Mouse (Mus musculus) retina, embryonic 14.5 days (tissue): ENCODE data around the gene Ubtd2.
A peak's percentile ranks its signal among the peaks of the same experiment; 100 is the strongest.

Experiments used
- DNase-seq: peaks from one replicate; pipeline ENCODE4 v3.0.0-alpha.2; 2015; ENCODE audit warnings: low spot score

The Ubtd2 gene

DNA sequence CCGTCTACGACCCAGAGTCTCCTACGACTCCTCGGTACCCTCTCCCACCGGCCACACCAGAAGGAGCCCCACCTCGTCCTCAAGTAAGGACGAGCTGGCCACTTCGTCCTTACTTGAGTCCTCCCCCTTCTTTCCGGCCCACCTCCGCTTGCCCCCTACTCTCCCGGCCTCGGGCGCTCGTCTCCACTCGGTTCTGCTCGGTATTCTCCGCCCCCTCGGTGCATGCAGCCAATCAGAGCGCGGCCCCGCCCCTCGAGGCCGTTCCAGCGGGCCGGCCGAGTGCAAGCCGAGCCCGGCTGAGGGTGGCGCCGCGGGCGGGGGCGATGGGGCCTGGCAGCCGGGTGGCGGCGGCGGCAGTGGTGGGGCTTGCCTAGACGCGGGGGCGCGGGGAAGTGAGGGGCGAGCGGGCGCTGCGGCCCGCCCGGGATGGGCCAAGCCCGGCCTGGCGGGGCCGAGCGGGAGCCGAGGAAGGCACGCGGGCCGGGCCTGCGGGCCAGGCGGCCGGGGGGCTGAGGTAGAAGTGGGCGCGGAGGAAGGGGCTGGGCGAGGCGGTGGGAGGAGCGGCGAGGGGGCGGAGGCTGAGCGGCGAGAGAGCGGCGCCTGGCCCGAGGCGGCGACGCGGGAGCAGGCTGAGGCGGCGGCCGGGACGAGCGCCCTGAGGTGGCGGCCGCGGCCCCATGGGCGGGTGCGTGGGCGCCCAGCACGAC, at the start of gene Ubtd2:
TSS of gene Ubtd2 (plus strand) at position 571 of the 707 bp plus-strand sequence.
- DNase-seq = peak; percentile 95

DNA sequence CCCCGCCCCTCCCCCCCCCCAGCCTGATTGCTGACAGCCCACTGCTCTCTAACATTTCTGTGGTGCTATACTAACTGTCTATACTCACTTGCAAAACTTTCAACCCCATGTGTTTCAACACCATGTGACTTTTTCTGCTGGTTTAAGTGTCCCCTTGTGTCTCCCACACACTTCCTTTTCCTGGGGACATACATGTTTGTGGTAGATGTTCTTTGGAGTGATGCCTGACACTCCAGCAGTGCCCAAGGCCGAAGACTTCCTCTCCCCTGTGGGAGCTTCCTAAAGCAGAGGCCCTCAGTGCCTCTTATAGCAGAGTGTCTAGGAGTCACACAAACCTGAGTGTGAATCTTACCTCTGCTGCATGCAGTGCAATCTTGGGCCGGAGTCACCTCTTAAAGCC, 47.3 kb upstream of the Ubtd2 start:
- no peak for DNase-seq

DNA sequence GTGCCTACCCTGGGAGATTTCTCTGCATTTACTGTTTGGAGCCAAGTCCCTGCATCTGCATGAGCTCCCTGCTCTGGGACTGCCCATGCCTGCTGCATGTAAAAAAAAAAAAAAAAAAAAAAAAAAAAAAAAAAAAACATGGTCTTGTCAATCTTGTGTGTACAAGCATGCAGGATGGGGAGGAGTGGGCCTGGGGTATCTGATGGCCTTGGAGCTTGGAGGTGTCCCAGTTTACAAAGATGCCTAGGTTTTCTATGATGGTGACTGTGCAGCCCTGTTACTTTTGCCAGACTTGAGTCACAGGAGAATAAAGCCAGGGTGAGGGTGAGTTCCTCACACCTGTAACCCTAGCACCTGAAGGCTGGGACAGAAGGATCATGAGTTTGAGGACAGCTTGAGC, 46.1 kb upstream of the Ubtd2 start:
- DNase-seq = no peak

DNA sequence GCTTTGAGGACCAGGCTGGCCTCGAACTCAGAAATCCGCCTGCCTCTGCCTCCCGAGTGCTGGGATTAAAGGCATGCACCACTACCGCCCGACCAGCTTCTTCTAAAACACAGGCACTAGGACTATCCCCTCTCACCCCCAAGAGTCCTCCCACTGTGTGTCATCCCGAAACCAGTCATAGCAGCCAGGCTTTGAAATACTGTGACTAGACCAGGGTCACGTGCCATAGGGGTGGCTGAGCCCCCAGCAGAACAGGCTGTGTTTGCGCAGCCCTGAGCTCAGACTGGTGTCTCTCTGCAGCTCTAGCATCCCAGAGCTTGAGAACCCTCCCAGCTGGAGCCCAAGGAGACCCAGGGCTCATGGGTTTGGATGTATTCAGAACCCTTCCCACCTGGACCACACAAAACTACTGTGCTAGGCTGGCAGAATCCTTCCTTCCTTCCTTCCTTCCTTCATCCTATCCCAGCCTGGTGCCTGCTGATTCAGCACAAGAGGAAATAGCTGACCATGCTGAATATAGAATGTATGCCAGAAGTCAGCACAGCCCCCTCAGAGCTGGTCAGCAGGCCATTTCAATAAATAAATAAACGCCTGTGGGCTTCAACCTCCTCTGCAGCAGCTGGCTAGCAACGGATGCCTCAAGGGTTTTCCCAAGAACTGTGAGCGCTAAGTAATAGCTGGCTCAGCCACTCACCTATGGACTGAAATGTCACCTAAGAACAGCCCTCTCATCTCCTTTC, 45.2 kb upstream of the Ubtd2 start:
- peak; percentile 15 for DNase-seq

DNA sequence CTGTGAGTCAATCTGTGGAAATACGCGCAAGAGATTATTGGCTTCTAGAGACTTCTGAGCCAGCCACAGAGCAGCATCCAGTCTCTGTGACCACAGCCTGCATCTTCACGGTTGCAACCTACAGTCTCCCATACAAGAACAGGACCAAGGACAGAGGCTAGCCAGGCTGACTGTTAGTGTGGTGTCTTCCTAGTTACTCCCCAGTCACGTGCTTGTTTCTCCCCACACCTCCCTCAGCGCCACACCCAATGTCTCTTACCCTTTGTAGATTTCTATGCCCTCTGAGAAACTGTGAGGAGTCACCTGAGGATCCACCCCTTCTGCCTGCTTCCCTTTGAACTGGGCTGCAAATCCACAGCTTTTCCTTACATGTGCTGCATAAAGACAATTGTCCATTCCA, 35.2 kb upstream of the Ubtd2 start:
- no peak for DNase-seq

DNA sequence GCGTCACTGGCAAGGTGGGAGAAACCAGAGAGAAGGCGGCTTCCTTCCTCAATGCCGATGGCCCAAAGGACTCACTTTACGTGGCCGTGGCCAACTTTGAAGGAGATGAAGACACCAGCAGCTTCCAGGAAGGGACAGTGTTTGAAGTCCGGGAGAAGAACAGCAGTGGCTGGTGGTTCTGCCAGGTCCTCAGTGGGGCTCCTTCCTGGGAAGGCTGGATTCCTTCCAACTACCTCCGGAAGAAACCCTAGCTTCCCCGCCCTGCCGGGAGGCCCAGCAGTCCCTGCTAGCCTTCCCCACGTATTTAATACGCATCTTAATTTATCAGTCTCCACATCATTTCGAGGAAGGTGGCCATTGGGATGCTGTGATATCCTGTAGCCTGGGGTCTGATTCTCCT, 31.9 kb upstream of the Ubtd2 start:
- no peak for DNase-seq

DNA sequence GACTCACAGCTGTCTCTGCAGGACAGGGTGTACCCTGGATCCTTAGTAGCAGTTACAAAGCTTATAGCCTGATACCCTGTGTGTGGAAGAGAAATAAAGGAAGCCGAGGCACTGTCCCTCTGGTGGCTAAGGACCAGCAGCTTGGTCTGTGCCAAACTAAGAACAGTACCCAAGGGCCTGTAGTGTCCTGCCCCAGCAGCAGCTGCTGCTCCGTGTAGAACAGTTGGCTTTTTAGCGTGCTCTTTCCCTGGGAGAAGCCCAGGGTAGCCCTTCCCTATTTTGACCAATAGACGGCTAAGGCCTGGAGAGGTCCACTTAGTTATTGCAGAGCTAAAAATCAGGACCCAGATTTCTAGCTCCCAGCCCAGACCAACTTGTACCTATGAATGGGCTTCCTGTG, 30.6 kb upstream of the Ubtd2 start:
- no peak for DNase-seq

DNA sequence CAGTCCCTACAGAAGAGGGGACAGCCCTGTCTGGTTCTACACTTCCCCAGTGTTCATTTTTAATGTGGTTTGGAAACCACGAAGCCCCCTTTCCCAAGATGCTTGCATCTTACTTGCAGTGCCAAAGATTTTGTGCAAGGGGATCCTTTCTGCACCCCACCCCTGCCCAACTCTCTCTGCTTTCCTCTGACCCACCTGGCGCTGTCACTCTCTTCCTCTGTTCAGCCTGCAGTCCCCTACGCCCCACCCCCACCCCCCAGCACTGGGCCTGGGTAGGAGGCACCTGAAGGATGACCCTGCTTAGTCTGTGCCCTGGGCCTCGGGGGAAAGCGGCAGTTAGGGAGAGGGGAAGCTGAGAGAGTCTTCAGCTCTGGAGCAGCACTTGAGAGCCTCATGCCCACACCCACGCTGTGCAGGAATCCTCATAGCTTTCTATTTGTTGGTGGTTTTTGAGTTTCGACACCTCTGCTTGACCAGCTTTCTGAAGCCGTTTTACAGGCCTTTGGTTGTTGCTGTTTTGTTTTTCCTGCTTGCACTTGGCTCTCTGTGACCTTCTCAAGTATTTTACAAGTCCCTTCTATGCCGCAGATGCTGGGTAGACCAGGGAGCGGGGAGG, 30.0 kb upstream of the Ubtd2 start:
- no peak for DNase-seq

DNA sequence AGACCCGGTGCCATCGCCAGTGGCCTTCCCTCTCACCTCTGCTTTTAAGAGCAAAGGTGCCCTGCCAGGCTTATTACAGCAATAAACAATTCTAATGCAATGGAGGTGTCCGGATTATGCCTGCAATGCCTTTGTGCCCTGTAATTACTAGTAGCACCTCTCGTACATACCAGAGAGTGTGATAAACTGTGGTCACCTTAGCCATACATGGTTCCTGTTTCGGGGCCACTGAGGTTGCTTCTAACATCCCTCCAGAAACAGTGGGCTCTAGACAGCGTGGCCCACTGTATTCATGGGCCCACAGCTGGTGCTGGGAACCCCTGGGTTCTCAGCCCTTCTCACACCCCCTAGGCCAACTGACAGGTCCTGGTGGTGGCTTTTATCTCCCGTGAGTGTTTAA, 27.6 kb upstream of the Ubtd2 start:
- DNase-seq = no peak

DNA sequence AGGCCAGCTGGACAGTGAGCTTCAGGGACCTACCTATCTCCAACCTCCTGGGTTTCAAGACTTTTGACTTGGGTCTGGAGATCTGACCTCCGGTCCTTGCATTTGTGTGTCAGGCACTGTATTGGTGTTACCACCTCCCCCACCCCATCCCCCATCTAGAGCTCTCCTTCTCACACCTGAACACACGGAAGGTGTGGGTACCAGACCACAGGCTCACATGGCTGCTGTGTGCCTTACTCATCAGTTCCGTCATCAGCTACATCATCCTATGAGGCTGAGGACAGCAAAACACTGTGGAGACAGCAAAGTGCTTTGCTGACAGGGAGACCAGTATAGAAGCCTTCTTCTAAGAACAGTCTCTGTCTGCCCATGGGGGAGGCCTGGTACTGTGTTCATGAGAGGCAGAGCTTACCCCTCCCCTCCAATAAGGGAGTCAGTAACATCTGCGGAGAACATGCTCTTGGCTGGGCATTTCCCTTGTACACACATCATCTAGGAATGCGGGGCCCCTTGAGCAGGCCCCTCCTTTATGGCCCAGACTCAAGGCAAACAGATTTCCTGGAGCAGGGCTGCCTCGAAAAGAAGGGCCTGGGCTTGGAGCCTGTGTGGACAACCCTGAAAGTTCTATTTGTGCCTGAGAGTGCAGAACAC, 19.6 kb upstream of the Ubtd2 start:
- DNase-seq = no peak

DNA sequence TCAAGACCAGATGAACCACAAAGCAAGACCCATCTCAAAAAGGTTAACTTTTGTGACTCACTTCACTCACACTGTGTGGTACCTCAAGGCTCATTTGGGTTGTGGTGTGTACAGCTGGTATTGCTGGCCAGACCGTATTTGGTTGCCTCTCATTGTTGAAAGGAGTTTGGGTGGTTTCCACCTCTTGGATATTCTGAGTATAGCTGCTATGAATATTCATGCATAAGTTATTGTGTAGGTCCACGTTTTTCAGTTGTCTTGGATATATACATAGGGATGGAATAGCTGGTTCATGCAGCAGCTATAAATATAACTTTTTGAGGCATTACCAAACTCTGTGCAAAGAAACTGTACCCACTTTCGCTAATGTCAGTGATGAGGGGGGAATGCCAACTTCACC, 12.6 kb upstream of the Ubtd2 start:
- no peak for DNase-seq

DNA sequence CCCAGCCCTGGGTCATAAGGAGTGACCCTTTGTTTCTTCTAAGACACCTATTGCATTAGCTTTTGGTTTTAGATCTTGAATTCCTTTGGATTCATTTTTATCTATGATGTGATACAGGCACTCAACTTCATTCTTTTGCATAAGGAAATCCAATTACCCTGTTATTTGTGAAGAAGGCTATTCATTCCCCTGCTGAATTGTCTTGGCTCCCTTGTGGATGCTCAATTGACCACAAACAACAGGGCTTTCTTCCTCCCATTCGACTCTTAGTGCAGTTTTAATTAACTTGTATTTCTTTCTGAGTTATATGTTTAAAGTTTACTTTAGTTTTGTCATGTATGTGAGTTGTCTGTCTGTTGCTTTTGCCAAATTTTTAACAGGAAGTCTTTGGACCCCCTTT, 10.9 kb upstream of the Ubtd2 start:
- DNase-seq = peak; percentile 18

DNA sequence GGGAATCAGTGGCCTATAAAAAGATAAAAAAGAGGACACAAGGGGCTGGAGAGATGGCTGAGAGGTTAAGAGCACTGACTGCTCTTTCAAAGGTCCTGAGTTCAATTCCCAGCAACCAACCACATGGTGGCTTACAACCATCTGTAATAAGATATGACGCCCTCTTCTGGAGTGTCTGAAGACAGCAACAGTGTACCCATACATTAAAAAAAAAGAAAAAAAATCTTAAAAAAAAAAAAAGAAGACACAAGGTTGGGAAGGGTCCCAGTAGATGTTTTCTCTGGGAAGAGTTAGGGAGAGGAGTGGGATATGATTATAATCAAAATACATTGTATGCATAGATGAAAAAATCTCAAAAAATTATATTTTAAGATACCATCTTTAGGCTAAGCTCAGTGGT, 10.0 kb upstream of the Ubtd2 start:
- DNase-seq = no peak

DNA sequence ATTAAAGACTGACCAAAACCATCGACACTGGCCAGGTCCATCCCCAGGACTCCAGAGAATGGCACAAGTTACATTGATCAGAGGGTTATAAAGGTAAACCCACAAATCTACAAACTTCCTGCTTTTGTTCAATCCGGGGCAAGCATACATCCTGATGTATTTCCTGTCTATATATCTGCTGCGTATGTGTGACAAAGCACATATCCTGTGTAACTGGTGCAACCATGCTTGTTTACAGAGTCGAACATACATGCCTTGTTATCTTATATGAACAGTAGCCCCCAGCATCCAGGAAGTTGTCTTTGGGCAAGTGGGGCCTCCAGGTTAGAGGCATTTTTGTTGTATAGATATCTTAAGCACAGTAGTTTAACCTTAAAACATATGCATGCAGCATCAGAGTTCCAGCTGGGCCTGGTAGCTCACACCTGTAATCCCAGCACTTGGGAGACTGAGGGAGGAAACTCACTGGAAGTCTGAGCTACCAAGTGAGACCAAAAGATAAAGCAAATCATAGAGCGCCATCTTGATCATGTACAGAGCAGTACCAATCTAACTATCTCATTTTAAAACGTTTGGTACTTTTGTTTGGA, 9.4 kb upstream of the Ubtd2 start:
- DNase-seq = no peak

DNA sequence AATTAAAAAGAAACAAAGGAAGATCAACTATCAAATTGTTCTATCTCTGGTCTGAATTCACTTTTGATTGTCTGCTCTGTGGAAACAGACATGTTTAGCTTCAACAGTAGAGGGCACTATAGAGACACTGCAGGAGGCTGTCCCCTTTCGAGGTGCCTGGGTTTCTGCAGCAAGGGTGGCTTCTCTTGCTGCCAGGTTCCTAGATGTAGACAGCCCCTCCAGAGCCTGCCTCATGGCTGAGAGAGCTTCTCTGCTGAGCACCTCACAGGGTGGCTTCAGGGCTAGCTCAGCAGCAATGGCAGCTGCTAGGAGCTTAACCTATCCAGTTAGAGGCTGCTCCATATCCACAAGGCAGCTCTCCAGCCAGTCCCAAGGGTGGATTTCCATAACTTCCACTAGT, 5.0 kb upstream of the Ubtd2 start:
- DNase-seq = peak; percentile 85

DNA sequence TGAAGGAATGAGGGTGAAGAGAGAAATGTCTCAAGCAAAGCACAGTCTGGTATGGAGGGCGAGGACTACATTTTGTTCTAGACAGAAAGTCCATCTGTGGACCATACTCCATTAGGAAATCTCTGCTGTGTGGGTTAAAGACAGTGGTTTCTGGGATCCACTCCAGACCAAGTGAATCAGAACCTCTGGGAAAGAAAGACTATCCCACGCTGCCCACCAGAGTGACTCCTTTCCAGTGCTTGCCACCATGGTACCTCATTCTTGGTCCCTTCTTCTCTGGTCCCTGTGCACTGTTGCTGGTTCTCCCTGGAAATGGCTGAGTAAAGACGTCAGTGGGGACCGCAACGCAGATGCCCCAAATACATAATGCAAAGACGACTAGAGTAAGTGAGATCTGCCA, 3.9 kb upstream of the Ubtd2 start:
- no peak for DNase-seq

DNA sequence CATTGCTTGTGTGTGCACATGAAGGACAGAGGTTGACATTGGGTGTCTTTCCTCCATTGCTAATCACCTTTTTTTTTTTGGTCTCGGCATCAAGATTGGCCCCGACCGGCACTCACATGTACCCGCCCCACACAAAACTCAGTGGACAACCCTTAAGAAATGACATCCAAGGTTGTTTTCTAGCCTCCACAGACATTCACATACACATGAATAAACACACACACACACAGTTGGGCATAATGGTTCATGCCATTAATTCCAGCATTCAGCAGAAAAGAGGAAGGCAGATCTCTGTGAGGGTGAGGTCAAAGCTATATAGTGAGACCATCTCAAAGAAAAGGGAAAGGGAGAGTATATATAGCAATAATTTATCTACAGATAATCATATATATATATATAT, 2.4 kb upstream of the Ubtd2 start:
- DNase-seq = no peak

DNA sequence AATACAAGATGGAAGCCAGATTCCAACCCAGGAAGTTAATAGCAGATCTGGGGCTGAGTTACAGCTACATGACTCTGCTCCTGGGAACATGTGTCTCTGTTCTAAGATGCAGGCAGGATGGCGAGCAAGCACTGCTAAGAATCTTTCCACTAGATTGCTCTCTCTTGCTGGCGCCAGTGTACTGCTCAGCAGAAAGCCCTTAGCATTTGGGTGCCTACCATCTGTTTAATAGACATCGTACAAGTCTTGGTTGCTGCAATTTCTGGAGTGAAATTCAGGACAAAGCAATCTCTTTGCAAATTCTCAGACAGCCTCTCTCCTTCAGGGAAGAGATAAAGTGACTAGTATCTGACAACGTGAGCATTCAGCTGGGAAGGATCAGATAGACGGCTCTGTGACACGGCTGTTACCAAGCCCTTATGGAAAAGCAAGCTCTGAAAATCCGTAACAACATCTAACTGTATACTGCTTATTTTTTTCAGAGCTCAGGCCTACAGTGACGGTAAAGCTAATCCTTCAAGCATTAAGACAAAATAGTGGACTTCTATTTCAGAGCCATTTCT, 1.7 kb upstream of the Ubtd2 start:
- no peak for DNase-seq

DNA sequence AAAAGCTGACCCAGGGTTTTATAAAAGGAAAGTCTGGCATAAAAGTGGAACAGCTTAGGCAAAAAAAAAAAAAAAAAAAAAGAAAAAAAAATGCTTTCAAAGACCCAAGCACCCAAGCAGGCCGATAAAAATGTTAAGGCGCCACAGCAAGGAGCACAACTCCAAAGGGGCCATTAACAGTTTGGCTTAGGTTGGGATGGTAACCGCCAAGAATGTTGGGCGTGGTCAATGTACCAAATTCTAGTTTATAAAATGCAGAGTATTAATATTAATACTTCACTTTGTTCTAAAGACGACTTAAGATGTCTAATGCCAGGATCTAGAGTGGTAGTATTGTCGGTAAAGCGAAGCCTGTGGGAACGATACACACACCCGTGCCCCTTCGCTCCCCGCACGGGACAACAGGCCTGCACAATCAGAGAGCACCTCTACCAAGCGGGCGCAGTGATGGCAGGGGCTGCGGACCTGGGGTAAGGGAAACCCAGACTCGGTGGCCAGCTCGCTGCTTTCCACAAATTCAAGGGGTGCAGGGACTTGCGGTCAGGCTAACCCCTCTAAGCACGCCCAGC, 855 bp upstream of the Ubtd2 start:
- DNase-seq = no peak

DNA sequence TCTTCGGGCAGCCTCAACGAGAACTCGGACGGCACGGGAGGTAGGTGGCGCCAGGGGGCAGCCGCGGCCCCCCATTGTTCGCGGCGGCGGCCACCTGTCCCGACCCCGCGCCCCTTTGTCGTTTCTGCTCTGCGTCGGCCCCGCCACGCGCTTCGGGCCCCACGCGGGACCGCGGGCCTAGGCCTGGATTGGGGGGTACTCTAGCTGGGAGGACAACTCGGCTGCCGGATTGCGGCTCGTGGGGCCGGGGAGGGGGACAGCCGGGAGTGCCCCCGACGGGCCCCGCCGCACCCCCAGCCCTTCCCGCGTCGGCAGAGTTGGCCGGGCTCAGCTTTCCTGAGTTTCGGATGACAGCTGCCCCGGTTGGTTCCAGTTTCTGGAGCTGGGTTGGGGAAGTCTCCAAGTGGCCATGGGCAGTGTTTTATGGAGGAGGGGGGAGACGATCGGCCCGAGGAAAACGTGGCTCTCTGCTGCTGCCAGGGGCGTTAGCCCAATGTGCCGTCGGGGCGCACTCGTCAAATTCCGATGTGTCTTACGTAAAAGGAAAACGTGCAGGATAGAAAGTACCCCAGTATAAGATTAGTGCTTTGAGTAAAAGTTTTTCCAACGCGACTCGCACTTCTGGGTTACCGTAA, 454 bp downstream of the Ubtd2 start:
- peak; percentile 64 for DNase-seq

DNA sequence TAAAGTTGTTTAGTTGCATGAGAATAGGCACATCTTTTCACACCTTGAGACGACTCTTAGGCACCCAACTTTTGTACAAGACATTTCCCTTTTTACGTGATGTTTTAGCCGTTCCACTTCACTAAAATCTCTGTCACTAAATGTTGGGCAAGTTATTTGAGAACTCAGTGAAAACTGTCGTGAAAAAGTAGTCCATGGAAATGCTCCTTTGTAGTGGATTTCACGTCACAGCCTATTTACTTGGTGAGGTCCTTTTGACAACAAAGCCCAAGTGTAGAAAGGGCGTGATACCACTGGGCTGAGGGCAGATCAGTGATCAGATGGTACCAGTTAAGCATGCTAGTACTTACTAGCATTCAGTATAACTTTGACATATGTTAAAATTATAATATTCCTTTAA, 1.2 kb downstream of the Ubtd2 start:
- DNase-seq = peak; percentile 32
